Mouse (Mus musculus): ENCODE results near the gene Gm20683. TPM values are rescaled to one million over a fixed set of nuclear protein-coding genes. Genes with fewer than 3 reads are reported as not detected.

The Gm20683 gene
- total and polyA plus RNA-seq, 2 experiments: 2.7 to 26.9 TPM

DNA sequence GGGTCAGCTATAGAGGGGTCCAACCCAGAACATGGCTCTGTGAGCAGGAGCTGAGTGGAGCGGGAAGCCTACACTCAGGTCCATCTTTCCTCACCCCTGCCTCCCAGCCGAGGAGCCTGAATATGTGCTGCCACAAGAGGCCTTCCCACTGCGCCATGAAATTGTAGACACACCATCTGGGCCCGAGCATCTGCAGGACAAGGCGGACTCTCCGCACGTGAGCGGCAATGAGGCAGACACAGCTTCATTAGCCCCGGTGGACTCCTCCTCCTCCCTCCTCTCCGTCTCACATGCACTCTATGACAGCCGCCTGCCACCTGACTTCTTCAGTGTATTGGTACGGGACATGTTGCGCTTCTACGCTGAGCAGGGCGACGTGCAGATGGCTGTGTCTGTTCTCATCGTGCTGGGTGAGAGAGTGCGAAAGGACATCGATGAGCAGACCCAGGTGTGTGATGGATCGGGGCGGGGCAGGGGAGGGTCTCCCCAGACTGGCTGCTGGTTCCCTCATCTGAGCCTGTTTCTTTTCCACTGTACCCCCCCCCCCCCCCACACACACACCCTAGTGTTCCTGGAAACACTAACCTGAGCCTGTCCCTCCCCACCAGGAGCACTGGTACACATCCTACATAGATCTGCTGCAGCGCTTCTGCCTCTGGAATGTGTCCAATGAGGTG is 13.9 kb downstream of the Gm20683 start:
- DNase-seq (ENCODE audit: extremely low read depth, low read depth, low spot score): no peak
- Histone ChIP-seq H3K27me3 (ENCODE audit: control insufficient read depth, insufficient read depth, low read length) (no peaks in the 10 kb centered on the region), H3K9ac (ENCODE audit: low read depth, low read length) (no peak overlapping the region), H3K4me3 (ENCODE audit: insufficient read depth, low read depth, low read length) (no peak overlapping the region), H3K4me1 (ENCODE audit: control insufficient read depth, insufficient read depth, low read length) (peaks cover 31% of the 10 kb centered on the region), H3K36me3 (ENCODE audit: control insufficient read depth, insufficient read depth, low read length) (0 out of 2 replicates have a peak, but pooled peaks cover 4% of the 10 kb centered on the region), H3K79me2 (ENCODE audit: control insufficient read depth, insufficient read depth, low read length) (peaks cover 25% of the 10 kb centered on the region), H3K27ac (replicated peaks; ENCODE audit: insufficient read depth, low read depth, low read length) (no peak overlapping the region)
- 94% methylated on average over 22 of the region's 22 CpGs for WGBS
- no peak for TF ChIP-seq POLR2A (IDR thresholded peaks at IDR 0.05; ENCODE audit: extremely low read depth, insufficient read depth, low read length)

DNA sequence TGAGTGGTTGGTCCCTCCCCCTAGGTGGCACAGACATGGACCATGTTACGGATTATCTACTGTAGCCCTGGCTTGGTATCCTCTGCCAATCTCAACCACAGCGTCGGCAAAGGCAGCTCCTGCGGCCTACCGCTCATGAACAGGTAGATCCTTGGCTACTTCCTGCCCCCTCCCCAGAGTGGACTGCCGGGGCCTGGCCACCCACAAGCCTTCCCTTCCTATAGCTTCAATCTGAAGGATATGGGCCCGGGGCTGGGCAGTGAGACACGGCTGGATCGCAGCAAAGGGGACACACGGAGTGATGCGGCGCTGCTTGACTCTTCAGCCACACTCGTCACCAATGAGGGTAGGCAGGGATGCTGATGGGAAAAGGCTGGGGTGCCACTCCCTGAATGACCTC is 14.6 kb downstream of the Gm20683 start:
- Histone ChIP-seq H3K4me1 (ENCODE audit: control insufficient read depth, insufficient read depth, low read length) (peaks cover 31% of the 10 kb centered on the region), H3K27ac (replicated peaks; ENCODE audit: insufficient read depth, low read depth, low read length) (no peak overlapping the region)

DNA sequence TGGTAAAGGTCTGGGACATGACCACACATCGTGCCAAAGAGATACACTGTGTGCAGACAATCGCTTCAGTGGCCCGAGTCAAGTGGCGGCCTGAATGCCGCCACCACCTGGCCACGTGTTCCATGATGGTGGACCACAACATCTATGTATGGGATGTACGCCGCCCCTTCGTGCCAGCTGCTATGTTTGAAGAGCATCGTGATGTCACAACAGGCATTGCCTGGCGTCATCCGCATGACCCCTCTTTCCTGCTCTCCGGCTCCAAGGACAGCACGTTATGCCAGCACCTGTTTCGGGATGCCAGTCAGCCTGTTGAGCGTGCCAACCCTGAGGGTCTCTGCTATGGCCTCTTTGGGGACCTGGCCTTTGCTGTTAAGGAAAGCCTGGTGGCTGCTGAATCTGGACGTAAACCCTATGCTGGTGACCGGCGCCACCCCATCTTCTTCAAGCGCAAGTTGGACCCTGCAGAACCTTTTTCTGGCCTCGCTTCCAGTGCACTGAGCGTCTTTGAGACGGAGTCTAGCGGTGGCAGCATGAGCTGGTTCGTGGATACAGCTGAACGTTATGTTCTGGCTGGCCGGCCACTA is 15.5 kb downstream of the Gm20683 start:
- peaks cover 17% of the 10 kb centered on the region for H3K79me2 ChIP-seq (ENCODE audit: control insufficient read depth, insufficient read depth, low read length)
- no peak overlapping the region for H3K27ac ChIP-seq (replicated peaks; ENCODE audit: insufficient read depth, low read depth, low read length)
- no peak overlapping the region for H3K9ac ChIP-seq (ENCODE audit: low read depth, low read length)
- no peaks in the 10 kb centered on the region for H3K27me3 ChIP-seq (ENCODE audit: control insufficient read depth, insufficient read depth, low read length)
- 97% methylated on average over 27 of the region's 27 CpGs for WGBS
- DNase-seq (ENCODE audit: extremely low read depth, low read depth, low spot score): no peak
- TF ChIP-seq POLR2A (IDR thresholded peaks at IDR 0.05; ENCODE audit: extremely low read depth, insufficient read depth, low read length) (no peak), CTCF (IDR thresholded peaks at IDR 0.05; ENCODE audit: low read depth, low read length) (no peak)
- H3K4me3 ChIP-seq (ENCODE audit: insufficient read depth, low read depth, low read length): no peak overlapping the region
- 0 out of 2 replicates have a peak, but pooled peaks cover 4% of the 10 kb centered on the region for H3K36me3 ChIP-seq (ENCODE audit: control insufficient read depth, insufficient read depth, low read length)
- peaks cover 22% of the 10 kb centered on the region for H3K4me1 ChIP-seq (ENCODE audit: control insufficient read depth, insufficient read depth, low read length)

More for the DNA sequence above, 14.6 kb downstream of the Gm20683 start:
- Histone ChIP-seq H3K9ac (ENCODE audit: low read depth, low read length) (no peak overlapping the region), H3K27me3 (ENCODE audit: control insufficient read depth, insufficient read depth, low read length) (no peaks in the 10 kb centered on the region), H3K36me3 (ENCODE audit: control insufficient read depth, insufficient read depth, low read length) (0 out of 2 replicates have a peak, but pooled peaks cover 4% of the 10 kb centered on the region), H3K4me3 (ENCODE audit: insufficient read depth, low read depth, low read length) (no peak overlapping the region), H3K79me2 (ENCODE audit: control insufficient read depth, insufficient read depth, low read length) (peaks cover 25% of the 10 kb centered on the region)
- DNase-seq (ENCODE audit: extremely low read depth, low read depth, low spot score): no peak
- WGBS: 96% methylated on average over 13 of the region's 13 CpGs
- no peak for TF ChIP-seq CTCF (IDR thresholded peaks at IDR 0.05; ENCODE audit: low read depth, low read length)
- TF ChIP-seq POLR2A (IDR thresholded peaks at IDR 0.05; ENCODE audit: extremely low read depth, insufficient read depth, low read length): no peak

DNA sequence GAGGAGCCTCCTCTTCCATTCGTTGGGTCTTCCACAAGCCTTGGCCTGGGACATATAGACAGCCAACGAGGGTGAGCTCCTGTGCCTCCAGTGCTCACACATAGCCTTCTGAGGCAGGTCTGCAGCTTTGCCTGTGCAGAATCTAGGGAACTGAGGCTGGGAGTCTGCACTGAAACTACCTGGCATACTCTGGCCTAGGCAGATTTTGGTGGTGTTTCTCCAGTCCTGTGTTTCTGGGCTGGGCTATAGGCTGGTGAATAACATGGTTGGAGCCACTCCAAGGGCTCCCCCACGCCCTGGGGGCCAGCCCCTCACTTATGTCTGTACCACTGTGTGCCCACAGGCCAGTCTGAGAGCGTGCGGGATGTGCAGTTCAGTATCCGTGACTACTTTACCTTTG is 16.3 kb downstream of the Gm20683 start:
- TF ChIP-seq POLR2A (IDR thresholded peaks at IDR 0.05; ENCODE audit: extremely low read depth, insufficient read depth, low read length): no peak
- H3K9ac ChIP-seq (ENCODE audit: low read depth, low read length): no peak overlapping the region
- H3K79me2 ChIP-seq (ENCODE audit: control insufficient read depth, insufficient read depth, low read length): peaks cover 11% of the 10 kb centered on the region
- 91% methylated on average over 6 of the region's 6 CpGs for WGBS
- H3K4me3 ChIP-seq (ENCODE audit: insufficient read depth, low read depth, low read length): no peak overlapping the region
- H3K36me3 ChIP-seq (ENCODE audit: control insufficient read depth, insufficient read depth, low read length): 0 out of 2 replicates have a peak, but pooled peaks cover 2% of the 10 kb centered on the region
- H3K27ac ChIP-seq (replicated peaks; ENCODE audit: insufficient read depth, low read depth, low read length): no peak overlapping the region
- DNase-seq (ENCODE audit: extremely low read depth, low read depth, low spot score): no peak
- H3K27me3 ChIP-seq (ENCODE audit: control insufficient read depth, insufficient read depth, low read length): no peaks in the 10 kb centered on the region
- H3K4me1 ChIP-seq (ENCODE audit: control insufficient read depth, insufficient read depth, low read length): peaks cover 16% of the 10 kb centered on the region

DNA sequence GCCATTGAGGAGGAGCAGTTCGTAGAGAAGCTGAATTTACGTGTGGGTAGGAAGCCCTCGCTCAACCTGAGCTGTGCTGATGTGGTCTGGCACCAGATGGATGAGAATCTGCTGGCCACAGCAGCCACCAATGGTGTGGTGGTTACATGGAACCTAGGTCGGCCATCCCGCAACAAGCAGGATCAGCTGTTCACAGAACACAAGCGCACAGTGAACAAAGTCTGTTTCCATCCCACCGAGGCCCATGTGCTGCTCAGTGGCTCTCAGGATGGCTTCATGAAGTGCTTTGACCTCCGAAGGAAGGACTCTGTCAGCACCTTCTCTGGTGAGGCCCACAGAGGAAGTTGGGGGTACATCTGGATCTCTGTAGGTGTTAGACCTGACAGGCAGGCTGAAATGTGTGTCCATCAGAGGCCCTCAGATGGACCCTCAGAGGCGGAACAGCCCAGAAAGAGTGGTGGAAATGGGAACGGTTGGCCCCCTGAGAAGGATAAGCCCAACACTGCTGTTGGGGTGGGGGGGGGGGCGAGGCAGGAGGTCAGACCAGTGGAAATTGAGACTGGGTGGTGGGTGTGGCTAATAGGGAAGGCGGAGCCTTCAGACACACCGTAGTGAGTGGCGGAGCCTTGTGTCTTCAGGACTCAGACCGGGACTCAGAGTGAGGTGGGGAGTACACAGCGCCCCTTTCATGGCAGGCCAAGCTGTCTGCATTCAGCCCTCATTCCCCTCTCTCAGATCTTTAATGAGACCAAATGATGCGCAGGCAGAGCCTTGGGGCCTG is 17.0 kb downstream of the Gm20683 start:
- Histone ChIP-seq H3K4me1 (ENCODE audit: control insufficient read depth, insufficient read depth, low read length) (peaks cover 13% of the 10 kb centered on the region), H3K36me3 (ENCODE audit: control insufficient read depth, insufficient read depth, low read length) (no peaks in the 10 kb centered on the region), H3K4me3 (ENCODE audit: insufficient read depth, low read depth, low read length) (peak overlapping the region; percentile 58), H3K79me2 (ENCODE audit: control insufficient read depth, insufficient read depth, low read length) (peaks cover 11% of the 10 kb centered on the region), H3K27me3 (ENCODE audit: control insufficient read depth, insufficient read depth, low read length) (peaks cover 3% of the 10 kb centered on the region), H3K27ac (replicated peaks; ENCODE audit: insufficient read depth, low read depth, low read length) (no peak overlapping the region), H3K9ac (ENCODE audit: low read depth, low read length) (peak overlapping the region; percentile 64; the same call in 1 of the 2 replicates)
- WGBS: 77% methylated on average over 17 of the region's 17 CpGs
- no peak for TF ChIP-seq CTCF (IDR thresholded peaks at IDR 0.05; ENCODE audit: low read depth, low read length)
- no peak for TF ChIP-seq POLR2A (IDR thresholded peaks at IDR 0.05; ENCODE audit: extremely low read depth, insufficient read depth, low read length)
- DNase-seq (ENCODE audit: extremely low read depth, low read depth, low spot score): no peak

All from liver, adult 2 months (tissue).